Mouse (Mus musculus) bone marrow macrophage, adult 2 months (primary cell): ENCODE data around the gene Cradd.

ENCODE experiments used
- CTCF ChIP-seq: IDR thresholded peaks from 2 replicates; pipeline ENCODE4 v1.5.1; 2012; ENCODE audit warnings: low read depth, mild to moderate bottlenecking, low read length, moderate library complexity
- POLR2A ChIP-seq: IDR thresholded peaks from 2 replicates; pipeline ENCODE4 v1.6.1; 2012; ENCODE audit warnings: mild to moderate bottlenecking, low read depth, low read length, borderline replicate concordance

DNA sequence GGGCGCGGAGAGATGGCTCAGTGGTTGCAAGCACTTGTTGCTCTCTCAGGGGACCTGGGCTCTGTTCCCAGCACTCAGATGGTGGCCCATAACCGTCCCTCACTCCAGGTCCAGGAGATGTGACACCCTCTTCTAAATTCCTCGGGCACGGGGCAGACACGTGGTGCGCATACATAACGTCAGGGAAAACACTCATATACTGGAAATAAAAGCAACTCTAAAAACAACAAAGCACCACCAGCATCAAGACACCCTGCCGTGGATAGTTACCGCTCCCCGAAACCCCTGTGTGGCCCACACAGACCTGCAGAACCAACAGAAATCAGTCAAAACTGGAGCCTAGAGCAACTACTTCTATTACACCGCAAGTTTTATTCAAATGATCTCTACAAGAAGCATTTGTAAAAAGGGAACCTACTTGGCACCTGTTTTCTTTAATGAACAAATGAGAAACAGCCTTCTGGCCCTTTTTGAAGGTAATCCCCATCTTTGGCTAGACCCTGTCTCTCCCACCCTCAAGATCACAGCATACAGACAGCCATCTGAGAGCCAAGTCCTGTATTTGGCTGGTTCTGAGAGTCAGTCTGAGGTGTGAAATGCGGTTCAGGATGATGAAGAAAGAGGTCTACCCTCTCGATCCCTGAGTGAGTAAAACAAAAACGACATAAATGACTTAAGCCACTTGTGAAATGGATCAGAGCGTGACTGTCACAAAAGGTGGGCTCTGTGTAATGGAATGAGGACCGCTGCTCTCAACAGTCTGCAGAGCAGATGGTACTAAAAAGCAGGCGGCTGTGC is 24.7 kb downstream of the Cradd start:
- TF ChIP-seq POLR2A (no peak), CTCF (no peak)
